Mouse (Mus musculus) kidney, embryonic 15.5 days (tissue): ENCODE results near the gene Foxi2. TPM values are rescaled to one million over a fixed set of nuclear protein-coding genes. Genes with fewer than 3 reads are reported as not detected.

ENCODE experiments used
- ATAC-seq: fragments of 200-750 bp; cut with Nextera tagmentation; replicated peaks from 2 replicates; pipeline ENCODE4 v1.8.0; 2017; ENCODE audit warnings: moderate TSS enrichment; ENCODE audit not compliant: low FRiP score
- H3K27ac ChIP-seq: fragments of 300-500 bp; sonication (generic); 2 replicates; pipeline ENCODE4 v1.5.1; 2015; ENCODE audit warnings: mild to moderate bottlenecking, inconsistent platforms
- H3K27me3 ChIP-seq: fragments of 300-500 bp; sonication (generic); 2 replicates; pipeline ENCODE4 v1.6.1; 2015; ENCODE audit warnings: inconsistent platforms
- H3K36me3 ChIP-seq: fragments of 300-500 bp; sonication (generic); 2 replicates; pipeline ENCODE4 v1.6.1; 2015; ENCODE audit warnings: inconsistent platforms
- H3K4me1 ChIP-seq: fragments of 300-500 bp; sonication (generic); 2 replicates; pipeline ENCODE4 v1.6.1; 2015; ENCODE audit warnings: inconsistent platforms
- H3K4me2 ChIP-seq: fragments of 300-500 bp; sonication (generic); 2 replicates; pipeline ENCODE4 v1.6.1; 2015; ENCODE audit warnings: moderate library complexity, mild to moderate bottlenecking, inconsistent platforms
- H3K4me3 ChIP-seq: fragments of 300-500 bp; sonication (generic); replicated peaks from 2 replicates; pipeline ENCODE4 v1.5.1; 2015; ENCODE audit warnings: mild to moderate bottlenecking, inconsistent platforms
- H3K9ac ChIP-seq: fragments of 300-500 bp; sonication (generic); 2 replicates; pipeline ENCODE4 v1.6.1; 2015; ENCODE audit warnings: mild to moderate bottlenecking, inconsistent platforms
- H3K9me3 ChIP-seq: fragments of 300-500 bp; sonication (generic); replicated peaks from 2 replicates; pipeline ENCODE4 v1.6.1; 2016; ENCODE audit warnings: inconsistent platforms
- WGBS: fragments of 180-500 bp; shearing (Covaris S2); methylation state at CpG from one replicate; pipeline ENCODE4 v1.1.7; 2015; ENCODE audit warnings: mixed read lengths; 5-methylcytosine and 5-hydroxymethylcytosine counted together
- polyA plus RNA-seq: library from polyadenylated mRNA; unstranded; fragments of >200 nt; fragmentation: Nextera tagmentation; extraction: Ambion mirVana; gene quantifications from 2 replicates; pipeline ENCODE4 v1.2.1, GENCODE M21; 2015

The Foxi2 gene
- not detected in 2 replicates for polyA plus RNA-seq

DNA sequence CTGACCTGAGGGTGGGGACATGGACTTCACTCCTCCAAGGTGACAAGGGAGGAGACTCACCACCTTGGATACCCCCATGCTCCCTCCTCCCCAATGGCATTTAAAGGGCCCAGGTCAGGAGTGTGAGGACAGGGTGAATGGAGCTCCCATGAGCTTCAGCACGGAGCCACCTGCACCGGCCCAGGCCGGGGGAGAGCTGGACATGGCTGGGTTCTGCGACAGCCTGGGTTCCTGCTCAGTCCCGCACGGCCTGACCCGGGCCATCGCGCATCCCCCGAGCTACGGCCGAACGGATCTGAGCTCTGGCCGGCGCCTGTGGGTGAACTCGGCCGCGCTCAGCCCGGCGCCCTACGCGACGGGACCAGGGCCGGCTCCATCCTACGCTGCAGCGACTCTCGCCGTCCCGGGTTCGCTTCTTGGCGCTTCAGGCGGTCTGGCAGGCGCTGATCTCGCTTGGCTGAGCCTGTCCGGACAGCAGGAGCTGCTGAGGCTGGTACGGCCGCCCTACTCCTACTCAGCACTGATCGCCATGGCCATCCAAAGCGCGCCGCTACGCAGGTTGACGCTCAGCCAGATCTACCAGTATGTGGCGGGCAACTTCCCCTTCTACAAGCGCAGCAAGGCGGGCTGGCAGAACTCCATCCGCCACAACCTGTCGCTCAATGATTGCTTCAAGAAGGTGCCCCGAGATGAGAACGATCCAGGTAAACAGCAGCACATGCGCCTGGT, at the start of gene Foxi2:
Foxi2 (plus strand) TSS at position 72 of the 729 bp plus-strand sequence.
- Histone ChIP-seq H3K9me3 (no peaks in the 10 kb centered on the region), H3K4me1 (peaks cover 12% of the 10 kb centered on the region), H3K4me2 (peak within 1 kb of the TSS; percentile 54), H3K4me3 (peak within 1 kb of the TSS; percentile 30), H3K36me3 (no peaks in the 10 kb centered on the region), H3K27ac (no peak within 1 kb of the TSS), H3K9ac (no peak within 1 kb of the TSS), H3K27me3 (peaks cover 54% of the 10 kb centered on the region)
- ATAC-seq = peak; percentile 33
- WGBS = 3% methylated on average over 51 of the region's 51 CpGs

DNA sequence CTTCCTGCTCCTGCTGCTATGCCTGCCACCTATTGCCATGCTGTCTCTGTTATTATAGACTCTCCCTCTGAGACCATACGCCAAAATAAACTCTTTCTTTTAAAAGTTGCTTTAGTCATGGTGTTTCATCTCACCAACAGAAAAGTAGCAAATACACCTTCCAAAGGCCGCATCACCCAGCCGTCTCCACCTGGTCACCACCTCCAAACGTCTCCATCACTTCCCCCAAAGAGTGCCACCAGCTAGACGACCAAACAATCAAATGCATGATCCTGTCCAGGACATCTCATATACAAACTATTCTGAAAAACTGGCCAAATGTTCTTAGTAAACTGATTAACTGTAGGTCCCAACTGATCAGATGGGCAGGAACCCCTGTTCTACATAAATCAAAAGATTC, 45.5 kb upstream of the Foxi2 start:
- no peaks in the 10 kb centered on the region for H3K4me1 ChIP-seq
- 91% methylated on average over 5 of the region's 5 CpGs for WGBS
- H3K27ac ChIP-seq = no peak overlapping the region
- H3K4me2 ChIP-seq = no peak overlapping the region
- no peak overlapping the region for H3K9ac ChIP-seq
- no peak overlapping the region for H3K4me3 ChIP-seq
- H3K36me3 ChIP-seq = no peaks in the 10 kb centered on the region
- no peak for ATAC-seq
- no peaks in the 10 kb centered on the region for H3K9me3 ChIP-seq
- no peaks in the 10 kb centered on the region for H3K27me3 ChIP-seq

DNA sequence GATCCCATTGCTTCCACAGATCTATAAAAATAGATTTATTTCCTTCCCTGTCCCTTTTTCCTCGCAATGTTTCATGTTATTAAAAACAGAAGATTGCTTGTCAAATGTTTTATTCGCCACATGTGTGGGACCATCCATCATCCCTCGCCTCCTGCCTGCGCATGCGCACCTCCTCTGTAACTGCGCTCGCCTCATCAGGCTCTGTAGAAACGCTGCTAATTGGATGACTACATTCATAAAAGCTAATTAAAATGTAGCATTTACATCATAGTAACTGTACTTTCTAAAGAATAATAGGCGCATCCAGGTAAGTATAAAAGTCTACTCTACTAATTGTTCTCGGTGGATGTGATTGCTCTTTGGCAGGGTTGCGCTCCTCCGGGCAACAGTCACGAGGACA, 34.1 kb upstream of the Foxi2 start:
- ATAC-seq = no peak
- H3K36me3 ChIP-seq = no peaks in the 10 kb centered on the region
- WGBS = 77% methylated on average over 13 of the region's 13 CpGs
- H3K27me3 ChIP-seq = no peaks in the 10 kb centered on the region
- H3K4me1 ChIP-seq = no peaks in the 10 kb centered on the region
- H3K4me2 ChIP-seq = no peak overlapping the region
- no peaks in the 10 kb centered on the region for H3K9me3 ChIP-seq
- no peak overlapping the region for H3K4me3 ChIP-seq
- no peak overlapping the region for H3K27ac ChIP-seq
- no peak overlapping the region for H3K9ac ChIP-seq

DNA sequence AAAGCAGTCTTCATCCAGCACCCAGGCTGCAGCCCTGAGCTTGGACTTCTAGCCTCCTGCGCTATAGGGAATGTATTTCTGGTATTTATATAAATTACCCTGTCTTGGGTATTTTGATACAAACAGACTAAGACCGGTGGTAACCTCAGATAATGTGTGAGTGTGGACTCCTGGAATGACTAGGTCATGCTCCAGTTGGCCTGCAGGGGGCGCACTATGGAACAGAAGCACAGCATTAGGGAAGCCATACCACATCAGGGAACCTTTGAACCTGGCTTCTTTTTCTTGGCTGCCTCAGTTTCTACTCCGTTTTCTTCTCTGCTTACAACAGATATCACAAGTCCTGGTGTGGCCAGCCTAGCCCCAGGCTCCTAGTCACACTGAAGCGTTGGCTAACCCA, 33.2 kb upstream of the Foxi2 start:
- no peak for ATAC-seq
- Histone ChIP-seq H3K4me3 (no peak overlapping the region), H3K27ac (no peak overlapping the region), H3K9ac (no peak overlapping the region), H3K27me3 (no peaks in the 10 kb centered on the region), H3K4me1 (no peaks in the 10 kb centered on the region), H3K36me3 (no peaks in the 10 kb centered on the region), H3K9me3 (no peaks in the 10 kb centered on the region), H3K4me2 (no peak overlapping the region)
- 75% methylated on average over 5 of the region's 5 CpGs for WGBS

DNA sequence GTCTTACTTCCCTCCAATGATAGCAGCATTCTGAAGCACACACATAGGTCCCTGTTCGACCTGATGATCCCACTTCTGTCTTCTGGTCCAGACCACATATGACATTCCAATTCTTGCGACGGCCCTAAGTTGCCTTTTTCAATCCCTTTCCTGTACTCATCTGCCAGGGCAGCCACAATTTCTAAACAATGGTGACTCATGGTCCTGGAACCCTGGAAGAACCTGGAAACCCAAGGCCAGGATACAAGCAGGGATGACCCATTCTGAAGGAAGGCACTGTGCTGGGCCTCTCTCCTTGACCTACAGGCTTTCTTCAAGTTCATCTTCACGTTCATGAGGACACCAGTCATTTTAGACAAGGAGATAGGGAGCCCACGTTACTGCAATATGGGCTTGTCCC, 31.8 kb upstream of the Foxi2 start:
- H3K4me3 ChIP-seq = no peak overlapping the region
- H3K4me2 ChIP-seq = no peak overlapping the region
- H3K27me3 ChIP-seq = no peaks in the 10 kb centered on the region
- H3K27ac ChIP-seq = no peak overlapping the region
- no peaks in the 10 kb centered on the region for H3K36me3 ChIP-seq
- no peak overlapping the region for H3K9ac ChIP-seq
- H3K9me3 ChIP-seq = no peaks in the 10 kb centered on the region
- 88% methylated on average over 5 of the region's 5 CpGs for whole genome bisulfite sequencing
- ATAC-seq = no peak
- no peaks in the 10 kb centered on the region for H3K4me1 ChIP-seq

DNA sequence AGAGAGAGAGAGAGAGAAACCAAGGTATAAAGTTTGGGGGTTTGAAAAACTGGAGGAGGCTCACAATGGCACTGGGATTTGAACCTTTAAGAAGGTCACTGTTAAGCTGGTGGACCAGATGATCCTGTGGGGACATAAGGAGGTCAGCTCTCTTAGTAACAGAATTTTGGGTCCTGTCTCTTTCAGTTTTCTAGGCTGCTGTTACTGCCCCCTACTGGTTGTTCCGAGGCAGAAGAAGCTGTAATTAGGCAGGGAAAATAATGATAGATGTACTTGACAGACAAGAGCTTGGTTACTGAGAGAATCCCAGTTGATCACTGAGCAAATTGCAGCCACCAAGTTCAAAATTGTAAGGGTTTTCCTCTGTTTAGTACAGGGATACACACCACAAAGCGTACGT, 21.1 kb upstream of the Foxi2 start:
- H3K4me3 ChIP-seq = no peak overlapping the region
- ATAC-seq = no peak
- WGBS = 65% methylated on average over 3 of the region's 3 CpGs
- no peaks in the 10 kb centered on the region for H3K4me1 ChIP-seq
- 0 out of 2 replicates have a peak, but pooled peaks cover 1% of the 10 kb centered on the region for H3K27me3 ChIP-seq
- H3K36me3 ChIP-seq = no peaks in the 10 kb centered on the region
- H3K27ac ChIP-seq = no peak overlapping the region
- peaks cover 2% of the 10 kb centered on the region; the same call in 1 of the 2 replicates for H3K9me3 ChIP-seq
- H3K4me2 ChIP-seq = no peak overlapping the region
- no peak overlapping the region for H3K9ac ChIP-seq

DNA sequence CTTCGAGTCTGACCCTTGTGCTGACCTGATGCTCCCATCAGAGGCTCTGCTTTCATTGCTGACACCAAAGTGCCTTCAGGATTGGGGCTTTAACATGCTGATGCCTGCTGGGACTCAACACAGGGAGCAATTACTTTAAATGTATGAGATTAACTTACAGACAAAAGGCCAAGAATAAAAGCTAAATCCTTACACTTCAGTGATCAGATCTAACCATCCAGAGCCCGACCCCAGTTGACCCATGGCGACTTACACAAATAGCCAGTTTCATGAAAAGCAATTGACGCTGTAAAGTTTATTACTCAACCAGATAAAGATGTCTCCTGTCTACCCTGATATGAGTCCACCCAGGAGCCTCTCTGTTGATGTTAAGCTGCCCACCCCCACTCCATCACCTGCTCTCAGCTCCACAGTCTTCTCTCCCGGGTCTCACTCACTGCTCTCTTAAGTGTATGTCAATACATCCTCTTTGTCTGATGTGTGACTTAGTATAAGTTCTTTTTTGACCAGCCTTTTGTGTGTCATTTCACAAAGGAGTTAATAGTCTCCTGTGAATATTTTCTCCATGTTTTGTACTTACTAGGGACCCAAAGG, 17.1 kb upstream of the Foxi2 start:
- Histone ChIP-seq H3K4me3 (no peak overlapping the region), H3K9me3 (no peaks in the 10 kb centered on the region), H3K36me3 (no peaks in the 10 kb centered on the region), H3K4me1 (peaks cover 10% of the 10 kb centered on the region), H3K27ac (no peak overlapping the region), H3K9ac (no peak overlapping the region), H3K27me3 (0 out of 2 replicates have a peak, but pooled peaks cover 6% of the 10 kb centered on the region), H3K4me2 (no peak overlapping the region)
- ATAC-seq = no peak
- WGBS = 11% methylated on average over 5 of the region's 5 CpGs

DNA sequence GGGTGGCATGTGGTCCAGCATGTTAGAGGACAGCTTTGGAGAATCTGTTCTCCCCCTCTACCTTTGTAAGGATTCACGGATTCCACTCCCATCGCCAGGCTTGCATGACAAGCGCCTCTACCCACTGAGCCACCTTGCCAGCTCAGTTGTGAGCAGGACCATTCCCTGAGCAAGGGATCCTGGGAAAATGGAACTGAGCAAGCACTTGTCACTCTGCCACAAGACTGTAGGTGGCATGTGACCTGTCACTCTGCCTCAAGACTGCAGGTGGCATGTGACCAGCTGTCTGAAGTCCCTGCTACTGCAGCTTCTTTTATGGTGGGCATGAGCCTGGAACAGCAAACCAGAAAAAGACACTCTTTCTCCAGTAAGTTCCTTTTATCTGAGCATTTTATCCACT, 15.7 kb upstream of the Foxi2 start:
- no peak for ATAC-seq
- 94% methylated on average over 3 of the region's 3 CpGs for WGBS
- Histone ChIP-seq H3K4me2 (no peak overlapping the region), H3K9ac (no peak overlapping the region), H3K36me3 (no peaks in the 10 kb centered on the region), H3K27ac (no peak overlapping the region), H3K4me1 (peaks cover 14% of the 10 kb centered on the region), H3K27me3 (0 out of 2 replicates have a peak, but pooled peaks cover 6% of the 10 kb centered on the region), H3K9me3 (no peaks in the 10 kb centered on the region), H3K4me3 (no peak overlapping the region)

DNA sequence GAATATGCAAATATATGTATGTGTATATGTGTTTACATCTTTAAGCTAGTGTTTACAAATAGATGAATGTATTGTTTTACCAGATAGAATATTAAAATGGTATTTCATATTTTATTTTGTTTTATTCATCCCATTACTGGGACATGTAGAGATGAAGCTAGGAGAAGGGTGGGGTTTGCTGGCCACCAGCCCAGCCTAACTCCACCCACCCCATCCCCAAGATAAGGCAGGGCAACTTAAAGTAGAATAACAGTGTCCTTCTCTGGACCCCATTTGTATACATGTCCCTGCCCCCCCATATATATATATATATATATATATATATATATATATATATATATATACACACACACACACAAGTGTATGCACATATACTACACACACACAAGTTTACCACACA, 14.9 kb upstream of the Foxi2 start:
- H3K4me2 ChIP-seq = no peak overlapping the region
- no peaks in the 10 kb centered on the region for H3K36me3 ChIP-seq
- 0 out of 2 replicates have a peak, but pooled peaks cover 6% of the 10 kb centered on the region for H3K27me3 ChIP-seq
- no peak overlapping the region for H3K9ac ChIP-seq
- no peak for ATAC-seq
- peaks cover 19% of the 10 kb centered on the region for H3K4me1 ChIP-seq
- no peak overlapping the region for H3K4me3 ChIP-seq
- no peak overlapping the region for H3K27ac ChIP-seq
- H3K9me3 ChIP-seq = no peaks in the 10 kb centered on the region

DNA sequence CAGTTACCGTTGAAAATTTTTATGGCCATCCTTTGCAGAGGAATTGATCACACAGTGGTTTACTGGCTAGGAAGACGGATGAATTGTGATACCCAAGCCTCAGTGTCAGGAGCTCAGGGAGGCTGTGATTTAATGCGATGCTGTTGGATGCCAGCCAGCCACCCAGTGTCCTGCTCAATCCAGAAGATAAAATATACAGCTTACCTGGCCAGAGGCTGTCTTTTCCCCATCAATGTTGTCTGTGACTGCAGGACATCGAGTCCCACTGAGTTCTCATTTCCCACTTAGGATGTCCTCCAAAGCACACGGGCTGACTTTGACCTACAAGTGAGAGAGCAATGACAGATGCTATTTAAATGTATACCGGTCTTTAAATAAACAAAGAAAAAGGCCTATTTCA, 13.0 kb upstream of the Foxi2 start:
- Histone ChIP-seq H3K27me3 (peaks cover 9% of the 10 kb centered on the region), H3K4me1 (peaks cover 20% of the 10 kb centered on the region), H3K4me3 (no peak overlapping the region), H3K36me3 (no peaks in the 10 kb centered on the region), H3K27ac (no peak overlapping the region), H3K9me3 (no peaks in the 10 kb centered on the region), H3K4me2 (no peak overlapping the region), H3K9ac (no peak overlapping the region)
- no peak for ATAC-seq
- 28% methylated on average over 6 of the region's 6 CpGs for WGBS

DNA sequence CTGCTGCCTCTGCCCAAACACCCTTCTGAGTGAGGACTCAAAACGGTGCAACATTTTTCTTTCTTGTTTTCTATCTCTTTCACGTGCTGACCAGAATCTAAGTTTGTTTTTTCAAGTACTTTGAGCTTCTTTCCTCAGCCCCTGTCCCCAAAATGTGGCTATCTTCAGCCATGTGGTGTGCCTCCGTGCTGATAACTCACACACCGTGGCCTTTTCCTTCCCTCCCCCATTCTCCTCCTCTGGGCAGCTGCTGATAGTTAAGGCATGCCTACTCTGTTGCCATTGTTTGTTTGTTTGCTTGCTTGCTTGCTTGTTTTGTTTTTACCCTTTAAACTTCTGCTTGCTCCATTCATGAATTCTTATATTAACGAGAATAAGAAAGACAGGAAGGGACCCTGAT, 12.2 kb upstream of the Foxi2 start:
- ATAC-seq = no peak
- H3K9me3 ChIP-seq = no peaks in the 10 kb centered on the region
- peak overlapping the region; percentile 36 for H3K4me2 ChIP-seq
- WGBS = 19% methylated on average over 5 of the region's 5 CpGs
- no peak overlapping the region for H3K9ac ChIP-seq
- peaks cover 16% of the 10 kb centered on the region for H3K27me3 ChIP-seq
- H3K27ac ChIP-seq = no peak overlapping the region
- H3K4me1 ChIP-seq = peaks cover 20% of the 10 kb centered on the region
- no peaks in the 10 kb centered on the region for H3K36me3 ChIP-seq
- no peak overlapping the region for H3K4me3 ChIP-seq

DNA sequence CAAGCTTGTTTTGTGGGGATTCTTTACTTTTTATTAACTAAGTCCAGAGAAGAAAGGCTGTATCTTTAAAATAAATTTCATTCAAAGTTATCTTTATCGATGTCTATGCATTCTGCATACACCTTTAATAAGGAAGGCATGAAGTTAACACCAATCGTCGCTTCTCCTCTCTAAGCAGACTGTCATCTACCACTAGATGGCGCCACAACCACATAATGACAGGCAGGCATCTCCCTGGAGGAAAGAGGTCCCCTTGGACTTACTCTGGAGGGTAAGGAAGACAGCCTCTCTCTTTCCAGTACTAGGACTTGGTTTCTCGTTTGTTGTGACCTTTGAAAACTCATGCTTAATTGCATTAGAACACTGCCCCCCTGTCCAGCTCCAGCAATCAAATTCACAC, 6.7 kb upstream of the Foxi2 start:
- no peak overlapping the region for H3K27ac ChIP-seq
- H3K9ac ChIP-seq = no peak overlapping the region
- H3K4me2 ChIP-seq = no peak overlapping the region
- H3K9me3 ChIP-seq = no peaks in the 10 kb centered on the region
- peaks cover 6% of the 10 kb centered on the region; the same call in 1 of the 2 replicates for H3K4me1 ChIP-seq
- no peaks in the 10 kb centered on the region for H3K36me3 ChIP-seq
- H3K27me3 ChIP-seq = peaks cover 25% of the 10 kb centered on the region
- no peak overlapping the region for H3K4me3 ChIP-seq
- WGBS = 8% methylated on average over 5 of the region's 5 CpGs
- ATAC-seq = 0 out of 2 replicates have a peak, but pooled peaks have one; percentile 58
